Mouse (Mus musculus) spleen, postnatal 4 days (tissue): ENCODE results near the gene Oaz2.
A peak's percentile ranks its signal among the peaks of the same experiment; 100 is the strongest.
"Not testable (repeated sequence)": the region's sequence is repeated elsewhere in the genome, so short reads cannot be mapped to it uniquely, and the experiment has no call there.

Source experiments
- DNase-seq, 2 experiments: peaks; one replicate each; pipeline ENCODE4 v3.0.0; 2022; ENCODE audit warnings: low spot score in 2 of 2

Gene Oaz2

GRCm38 (mm10) chr9:65651957-65652356, 15.8 kb upstream of the Oaz2 start:
- not testable (repeated sequence) for DNase-seq

- DNase-seq, result no peak
Observed at GRCm38 (mm10) chr9:65653741-65654140, 14.1 kb upstream of the Oaz2 start.

DNA sequence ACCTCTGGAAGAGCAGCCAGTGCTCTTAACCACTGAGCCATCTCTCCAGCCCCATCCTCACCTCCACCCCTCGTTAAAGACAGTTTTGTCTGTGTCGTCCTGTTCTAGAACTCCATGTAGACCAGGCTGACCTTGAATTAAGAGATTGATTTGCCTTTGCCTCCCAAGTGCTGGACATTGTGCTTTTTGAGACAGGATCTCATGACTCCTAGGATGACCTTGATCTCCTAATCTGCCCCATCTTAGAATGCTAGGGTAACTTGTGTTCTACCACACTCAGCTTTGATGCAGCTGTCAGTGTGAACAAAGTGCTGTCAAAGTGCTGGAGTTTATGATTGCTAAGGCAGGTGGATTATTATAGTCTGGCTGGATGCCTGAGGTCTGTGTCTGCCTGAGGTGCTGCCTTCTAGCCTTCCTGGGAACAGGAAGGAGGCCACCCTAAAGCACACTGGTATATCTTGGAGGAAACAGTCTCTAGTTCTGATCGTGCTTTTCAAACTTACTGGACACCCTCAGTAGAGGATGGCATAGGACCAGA, 13.0 kb upstream of the Oaz2 start:
- DNase-seq, result no peak

- no peak for DNase-seq
Observed at GRCm38 (mm10) chr9:65655540-65655939, 12.3 kb upstream of the Oaz2 start.

DNA sequence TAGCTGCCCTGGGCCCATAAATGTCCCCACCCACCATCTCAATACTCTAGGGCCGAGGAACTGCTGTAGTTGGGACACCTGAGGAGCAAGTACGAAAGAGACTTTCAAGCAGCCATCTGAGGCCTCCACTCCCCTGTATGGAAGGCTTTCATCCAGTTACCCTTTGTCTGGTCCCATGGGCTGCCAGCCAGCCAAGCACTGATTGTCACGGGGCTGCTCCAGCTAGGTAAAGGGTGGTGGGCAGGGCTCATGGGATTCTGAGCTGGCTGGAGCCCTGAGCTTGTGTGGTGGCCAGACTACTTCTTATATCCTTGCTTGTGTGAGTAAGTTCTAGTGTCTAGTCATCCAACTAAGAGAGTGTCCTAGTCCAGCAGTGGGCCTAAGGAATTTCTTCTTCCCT, 10.6 kb upstream of the Oaz2 start:
- no peak for DNase-seq

- DNase-seq, result no peak
Observed at GRCm38 (mm10) chr9:65661029-65661428, 6.8 kb upstream of the Oaz2 start.

DNA sequence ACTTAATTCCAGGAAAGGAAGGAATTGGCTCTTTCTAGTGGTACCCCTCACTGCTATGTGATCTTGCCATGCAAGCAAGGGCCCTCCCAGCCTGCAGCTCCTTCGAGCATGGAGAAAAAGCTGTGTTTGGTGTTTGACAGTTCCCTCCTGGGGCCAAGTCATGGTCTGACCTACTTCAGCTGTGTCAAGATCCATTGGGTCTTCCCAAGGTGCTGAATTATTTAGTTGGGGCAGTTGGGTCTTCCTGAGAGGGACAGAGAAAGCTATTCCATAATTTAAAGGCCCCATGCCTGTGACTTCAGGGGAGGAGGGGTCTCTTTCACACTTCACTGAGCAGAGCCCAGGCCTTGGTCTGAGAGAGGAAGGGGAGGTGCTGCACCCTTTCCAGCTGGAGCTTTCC, 6.3 kb upstream of the Oaz2 start:
- no peak for DNase-seq

GRCm38 (mm10) chr9:65664163-65664562, 3.6 kb upstream of the Oaz2 start:
- peak; percentile 39 to 73 for DNase-seq

DNA sequence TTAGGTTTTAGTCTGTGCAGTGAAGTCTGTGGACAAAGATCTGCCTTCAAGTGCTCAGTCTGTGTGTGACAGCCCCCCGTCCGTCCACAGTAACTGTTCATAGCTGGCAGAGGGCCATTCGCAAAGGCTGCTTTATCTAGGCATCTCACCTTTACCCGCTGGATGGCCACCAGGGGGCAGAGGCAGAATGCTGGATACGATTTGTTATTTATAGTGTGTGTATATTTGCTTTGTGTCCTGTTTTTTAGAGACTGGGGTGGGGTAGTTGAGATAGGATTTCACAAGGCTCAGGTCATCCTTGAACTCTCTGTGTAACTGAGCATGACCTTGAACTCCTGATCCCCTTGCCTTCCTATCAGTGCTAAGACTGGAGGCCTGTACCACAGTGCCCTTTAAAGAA, 1.8 kb upstream of the Oaz2 start:
- peak; percentile 56 to 80 for DNase-seq

- peak in 1 of 2 experiments; percentile 18 for DNase-seq
Observed at GRCm38 (mm10) chr9:65671431-65671931, 3.7 kb downstream of the Oaz2 start.

GRCm38 (mm10) chr9:65672996-65673395, 5.2 kb downstream of the Oaz2 start:
- no peak for DNase-seq

DNA sequence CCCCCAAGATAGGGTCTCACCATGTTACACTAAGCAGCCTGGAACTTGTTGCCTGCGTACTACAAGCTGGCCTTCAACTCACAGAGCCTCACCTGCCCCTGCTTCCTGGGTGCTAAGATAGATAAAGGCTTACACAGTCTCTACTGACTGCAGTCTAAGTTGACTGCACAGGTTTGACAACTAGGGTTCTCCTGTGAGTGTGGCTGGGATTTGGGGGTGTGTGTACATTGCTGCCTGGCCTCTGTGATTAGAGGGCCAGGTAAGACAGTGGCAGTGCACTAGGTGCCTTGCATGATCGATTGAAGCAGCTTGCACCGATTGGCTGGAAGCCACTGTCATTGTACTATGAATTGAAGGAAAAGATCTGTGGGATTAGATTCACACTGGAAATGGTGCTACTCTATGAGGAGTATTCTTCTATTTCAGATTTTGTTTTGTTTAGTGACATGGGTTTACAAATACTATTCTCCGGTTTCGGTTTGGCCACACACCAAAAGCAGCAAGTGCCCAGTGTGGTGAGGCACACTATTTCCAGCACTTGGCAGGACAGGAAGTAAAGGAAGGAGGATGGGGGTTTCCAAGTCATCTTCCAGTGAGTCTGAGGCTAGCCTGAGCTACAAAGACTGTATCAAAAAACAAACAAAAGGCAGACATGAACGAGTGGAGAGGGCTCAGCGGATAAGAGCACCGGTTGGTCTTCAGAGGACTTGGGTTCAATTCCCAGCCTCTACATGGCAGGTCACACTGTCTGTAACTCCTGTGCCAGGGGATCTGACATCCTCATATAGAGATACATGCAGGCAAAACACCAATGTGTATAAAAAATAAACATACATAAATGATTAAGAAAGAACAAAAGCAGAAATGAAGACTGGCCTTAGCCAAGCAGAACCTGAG, 7.9 kb downstream of the Oaz2 start:
- DNase-seq, result no peak

- DNase-seq, result peak; percentile 96 to 98
Observed at GRCm38 (mm10) chr9:65676358-65677118, 8.7 kb downstream of the Oaz2 start.

GRCm38 (mm10) chr9:65677119-65677462, 9.3 kb downstream of the Oaz2 start:
- no peak for DNase-seq

- DNase-seq, result no peak
Observed at GRCm38 (mm10) chr9:65679181-65679761, 11.5 kb downstream of the Oaz2 start.

GRCm38 (mm10) chr9:65680938-65681633, 13.3 kb downstream of the Oaz2 start:
- DNase-seq, result no peak

DNA sequence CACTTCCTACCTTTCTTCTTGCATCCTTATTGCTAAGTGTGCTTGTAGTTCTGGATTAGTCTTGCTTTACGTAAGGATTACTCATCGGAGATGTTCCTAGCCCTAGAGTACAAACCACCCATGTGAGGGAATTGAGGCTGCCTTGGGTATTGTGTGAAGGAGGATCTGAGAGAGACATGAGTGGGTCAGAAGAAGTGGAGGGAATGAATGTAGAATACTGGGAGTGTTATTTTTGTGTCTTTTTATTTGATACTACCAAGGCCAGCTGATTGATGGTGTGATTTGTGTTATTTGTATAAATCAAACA, 13.8 kb downstream of the Oaz2 start:
- no peak for DNase-seq

DNA sequence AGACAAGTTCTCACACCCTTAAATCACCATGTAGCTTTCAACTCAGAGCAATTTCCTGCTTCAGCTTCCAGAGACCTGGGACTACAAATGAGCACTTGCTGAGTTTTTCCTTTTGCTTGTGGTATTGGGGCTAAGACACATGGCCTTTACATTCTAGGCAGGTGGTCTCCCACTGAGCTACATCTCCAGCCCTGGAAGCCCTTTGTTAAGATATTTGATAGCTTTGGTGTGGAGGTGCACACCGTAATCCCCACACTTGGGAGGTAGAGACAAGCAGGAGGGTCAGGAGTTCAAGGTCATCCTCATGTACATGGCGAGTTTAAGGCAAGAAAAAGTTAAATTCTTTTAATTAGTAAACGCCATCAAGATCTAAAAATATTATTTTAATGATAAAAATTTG, 14.4 kb downstream of the Oaz2 start:
- no peak for DNase-seq

GRCm38 (mm10) chr9:65682994-65683393, 15.2 kb downstream of the Oaz2 start:
- DNase-seq, result no peak

DNA sequence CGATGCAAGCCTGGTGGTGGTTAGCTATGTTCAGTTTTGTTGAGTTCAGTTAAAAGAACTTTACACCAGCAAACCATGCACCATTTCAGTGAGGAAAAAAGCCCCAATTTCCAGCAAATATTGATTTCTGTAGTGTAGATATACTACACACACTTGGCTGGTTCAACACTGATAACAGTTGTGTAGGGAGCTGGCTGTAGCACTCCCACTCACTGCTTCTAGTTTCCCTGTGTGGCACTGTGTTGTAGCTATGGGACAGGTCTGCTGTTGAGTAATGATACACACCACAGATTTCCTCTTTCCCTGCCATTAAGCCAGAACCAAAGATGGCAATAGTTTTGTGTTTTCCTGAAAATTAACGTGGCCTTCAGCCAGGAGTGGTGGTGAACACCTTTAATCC, 16.9 kb downstream of the Oaz2 start:
- no peak for DNase-seq

GRCm38 (mm10) chr9:65689869-65690268, 22.1 kb downstream of the Oaz2 start:
- DNase-seq, result not testable (repeated sequence)

DNA sequence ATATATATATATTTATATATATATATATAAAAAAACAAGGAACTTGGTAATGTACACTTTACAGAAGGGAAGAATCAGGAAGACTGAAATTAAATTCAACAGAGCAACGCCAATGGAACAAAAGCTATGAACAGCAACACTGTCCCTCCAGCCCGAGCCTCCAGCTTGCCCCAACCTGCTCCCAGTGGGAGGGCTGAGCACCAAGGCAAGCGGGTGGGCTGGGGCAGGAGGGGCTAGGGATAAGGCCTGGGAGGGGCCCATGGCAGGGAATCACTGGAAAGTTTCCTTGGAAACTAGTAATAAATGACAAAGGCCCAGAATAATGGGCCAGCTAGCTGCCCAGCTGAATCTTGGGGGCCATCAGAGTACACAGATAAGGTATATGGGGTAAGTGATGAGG, 24.7 kb downstream of the Oaz2 start:
- no peak for DNase-seq
